Mouse (Mus musculus) erythroblast, embryonic 14.5 days (primary cell): ENCODE data around the gene Spsb1. TPM values are rescaled to one million over a fixed set of nuclear protein-coding genes. Genes with fewer than 3 reads are reported as not detected.

Experiments used
- H3K27me3 ChIP-seq: 2 replicates; pipeline ENCODE4 v1.6.1; 2012; ENCODE audit warnings: inconsistent platforms; ENCODE audit not compliant: control insufficient read depth
- H3K36me3 ChIP-seq: 2 replicates; pipeline ENCODE4 v1.6.1; 2012; ENCODE audit warnings: mild to moderate bottlenecking, inconsistent platforms; ENCODE audit not compliant: control insufficient read depth
- H3K4me1 ChIP-seq: 2 replicates; pipeline ENCODE4 v1.6.1; 2012; ENCODE audit warnings: inconsistent platforms; ENCODE audit not compliant: control insufficient read depth
- H3K4me3 ChIP-seq: replicated peaks from 2 replicates; pipeline ENCODE3; 2012; ENCODE audit warnings: moderate library complexity, mild to moderate bottlenecking, inconsistent platforms
- H3K9me3 ChIP-seq: 2 replicates; pipeline ENCODE4 v1.6.1; 2012; ENCODE audit warnings: low read length, inconsistent platforms, mixed read lengths; ENCODE audit not compliant: control insufficient read depth
- GATA1 ChIP-seq: IDR thresholded peaks from 2 replicates; pipeline ENCODE4 v1.6.1; 2012; ENCODE audit warnings: low read length, inconsistent platforms, mixed read lengths
- TAL1 ChIP-seq: IDR thresholded peaks from 3 replicates; pipeline ENCODE4 v1.6.1; 2012; ENCODE audit warnings: low read length, inconsistent platforms, mixed read lengths
- polyA plus RNA-seq: library from polyadenylated mRNA; stranded (reverse); fragments of >175 nt; gene quantifications from 2 replicates; pipeline ENCODE4 v1.2.3, GENCODE M21; 2012

The Spsb1 gene
- polyA plus RNA-seq, 1 experiment, result not detected

- Histone ChIP-seq H3K27me3 (no peaks in the 10 kb centered on the region), H3K36me3 (no peaks in the 10 kb centered on the region), H3K4me1 (no peaks in the 10 kb centered on the region), H3K4me3 (no peak overlapping the region), H3K9me3 (no peaks in the 10 kb centered on the region)
- TF ChIP-seq TAL1 (no peak), GATA1 (no peak)
Observed at GRCm38 (mm10) chr4:149913709-149914370, 41.0 kb downstream of the Spsb1 start.

GRCm38 (mm10) chr4:149912451-149912850, 42.4 kb downstream of the Spsb1 start:
- TF ChIP-seq TAL1 (no peak), GATA1 (no peak)
- no peaks in the 10 kb centered on the region for H3K36me3 ChIP-seq
- no peaks in the 10 kb centered on the region for H3K4me1 ChIP-seq
- no peaks in the 10 kb centered on the region for H3K27me3 ChIP-seq
- H3K4me3 ChIP-seq, result no peak overlapping the region
- H3K9me3 ChIP-seq, result no peaks in the 10 kb centered on the region

GRCm38 (mm10) chr4:149910558-149910957, 44.3 kb downstream of the Spsb1 start:
- Histone ChIP-seq H3K27me3 (no peaks in the 10 kb centered on the region), H3K4me3 (no peak overlapping the region), H3K4me1 (no peaks in the 10 kb centered on the region), H3K36me3 (no peaks in the 10 kb centered on the region), H3K9me3 (no peaks in the 10 kb centered on the region)
- TF ChIP-seq GATA1 (no peak), TAL1 (no peak)

- Histone ChIP-seq H3K27me3 (no peaks in the 10 kb centered on the region), H3K9me3 (no peaks in the 10 kb centered on the region), H3K4me1 (no peaks in the 10 kb centered on the region), H3K4me3 (no peak overlapping the region), H3K36me3 (no peaks in the 10 kb centered on the region)
- TF ChIP-seq TAL1 (no peak), GATA1 (no peak)
Observed at GRCm38 (mm10) chr4:149909551-149909950, 45.3 kb downstream of the Spsb1 start.

- no peaks in the 10 kb centered on the region for H3K27me3 ChIP-seq
- no peak overlapping the region for H3K4me3 ChIP-seq
- H3K9me3 ChIP-seq, result no peaks in the 10 kb centered on the region
- TF ChIP-seq TAL1, result no peak
- TF ChIP-seq GATA1, result no peak
- H3K36me3 ChIP-seq, result no peaks in the 10 kb centered on the region
- no peaks in the 10 kb centered on the region for H3K4me1 ChIP-seq
Observed at GRCm38 (mm10) chr4:149908923-149909322, 45.9 kb downstream of the Spsb1 start.

GRCm38 (mm10) chr4:149907656-149908055, 47.2 kb downstream of the Spsb1 start:
- Histone ChIP-seq H3K4me3 (no peak overlapping the region), H3K27me3 (no peaks in the 10 kb centered on the region), H3K36me3 (no peaks in the 10 kb centered on the region), H3K4me1 (no peaks in the 10 kb centered on the region), H3K9me3 (no peaks in the 10 kb centered on the region)
- TF ChIP-seq GATA1 (no peak), TAL1 (no peak)

- no peaks in the 10 kb centered on the region for H3K27me3 ChIP-seq
- TF ChIP-seq GATA1, result no peak
- TF ChIP-seq TAL1, result no peak
Observed at GRCm38 (mm10) chr4:149906921-149907320, 47.9 kb downstream of the Spsb1 start.

GRCm38 (mm10) chr4:149905302-149905974, 49.4 kb downstream of the Spsb1 start:
- TF ChIP-seq GATA1 (no peak), TAL1 (no peak)
- no peaks in the 10 kb centered on the region for H3K9me3 ChIP-seq

More at GRCm38 (mm10) chr4:149906921-149907320, 47.9 kb downstream of the Spsb1 start:
- Histone ChIP-seq H3K4me3 (no peak overlapping the region), H3K9me3 (no peaks in the 10 kb centered on the region), H3K36me3 (no peaks in the 10 kb centered on the region), H3K4me1 (no peaks in the 10 kb centered on the region)

GRCm38 (mm10) chr4:149903026-149903425, 51.8 kb downstream of the Spsb1 start:
- H3K4me1 ChIP-seq, result no peaks in the 10 kb centered on the region
- H3K27me3 ChIP-seq, result no peaks in the 10 kb centered on the region
- no peaks in the 10 kb centered on the region for H3K9me3 ChIP-seq
- H3K36me3 ChIP-seq, result no peaks in the 10 kb centered on the region
- no peak overlapping the region for H3K4me3 ChIP-seq
- TF ChIP-seq GATA1 (no peak), TAL1 (no peak)

More at GRCm38 (mm10) chr4:149905302-149905974, 49.4 kb downstream of the Spsb1 start:
- Histone ChIP-seq H3K4me3 (no peak overlapping the region), H3K36me3 (no peaks in the 10 kb centered on the region), H3K4me1 (no peaks in the 10 kb centered on the region), H3K27me3 (no peaks in the 10 kb centered on the region)

GRCm38 (mm10) chr4:149901349-149901782, 53.5 kb downstream of the Spsb1 start:
- no peaks in the 10 kb centered on the region for H3K4me1 ChIP-seq
- H3K9me3 ChIP-seq, result no peaks in the 10 kb centered on the region
- no peak overlapping the region for H3K4me3 ChIP-seq
- no peaks in the 10 kb centered on the region for H3K36me3 ChIP-seq
- H3K27me3 ChIP-seq, result no peaks in the 10 kb centered on the region
- TF ChIP-seq GATA1 (no peak), TAL1 (no peak)
